Mouse (Mus musculus) adrenal gland, postnatal 10 days (tissue): ENCODE data around the gene Meis3. TPM values are rescaled to one million over a fixed set of nuclear protein-coding genes. Genes with fewer than 3 reads are reported as not detected.

ENCODE experiments used
- DNase-seq: peaks from one replicate; pipeline ENCODE4 v3.0.0; 2021; ENCODE audit warnings: mixed read lengths
- total RNA-seq, 2 experiments: library from RNA; stranded (reverse); gene quantifications; 2 replicates each; pipeline ENCODE4 v1.2.3; 2021

The Meis3 gene
- total RNA-seq, 2 experiments from 2014 or later: 9.6 to 12.2 TPM

- no peak for DNase-seq
Measured at GRCm38 (mm10) chr7:16210862-16211365, 36.0 kb downstream of the Meis3 start.

- no peak for DNase-seq
Measured at GRCm38 (mm10) chr7:16213196-16213595, 38.3 kb downstream of the Meis3 start.

GRCm38 (mm10) chr7:16213986-16214385, 39.1 kb downstream of the Meis3 start:
- no peak for DNase-seq

- peak; percentile 96 for DNase-seq
Measured at GRCm38 (mm10) chr7:16221582-16222272, 46.8 kb downstream of the Meis3 start, which contains the start of gene Dhx34. Dhx34 (minus strand) TSS chr7:16222037.

GRCm38 (mm10) chr7:16229869-16230268, 55.0 kb downstream of the Meis3 start:
- DNase-seq: no peak

Other genes with a start within 250 kb of the Meis3 start
- 100 to 1,000 TPM; 198 to 201 TPM for gene Nop53, start 229.0 kb upstream of the Meis3 start, total RNA-seq
- gene Ehd2, start 207.5 kb upstream of the Meis3 start, total RNA-seq: 100 to 1,000 TPM; 140 to 156 TPM
- gene Bicra, start 127.2 kb upstream of the Meis3 start, total RNA-seq: 10 to 100 TPM in 1 of 2 experiments, 1 to 10 TPM in 1; 8.5 to 11.0 TPM
- under 1 TPM; 0.09 TPM for gene Zfp541, start 113.3 kb upstream of the Meis3 start, total RNA-seq
- gene Napa, start 76.6 kb upstream of the Meis3 start, total RNA-seq: 100 to 1,000 TPM; 106 to 109 TPM
- 10 to 100 TPM; 24.9 to 25.4 TPM for gene Kptn, start 55.2 kb upstream of the Meis3 start, total RNA-seq
- gene Slc8a2, start 45.3 kb upstream of the Meis3 start, total RNA-seq: 1 to 10 TPM; 3.0 to 3.8 TPM
- 10 to 100 TPM; 10.4 to 14.9 TPM for gene Dhx34, start 46.9 kb downstream of the Meis3 start, total RNA-seq
- under 1 TPM; 0.36 to 0.67 TPM for gene C5ar2, start 69.1 kb downstream of the Meis3 start, total RNA-seq
- gene C5ar1, start 84.5 kb downstream of the Meis3 start, total RNA-seq: 1 to 10 TPM; 2.7 to 3.9 TPM
- gene Inafm1, start 98.5 kb downstream of the Meis3 start, total RNA-seq: 10 to 100 TPM; 20.4 to 24.2 TPM
- 10 to 100 TPM; 54.7 to 67.5 TPM for gene Ccdc9, start 111.7 kb downstream of the Meis3 start, total RNA-seq
- gene Bbc3, start 133.3 kb downstream of the Meis3 start, total RNA-seq: 10 to 100 TPM in 1 of 2 experiments, 1 to 10 TPM in 1; 7.9 to 13.9 TPM
- gene Sae1, start 212.7 kb downstream of the Meis3 start, total RNA-seq: 10 to 100 TPM; 60.8 to 64.0 TPM
- 10 to 100 TPM; 44.0 to 54.3 TPM for gene Zc3h4, start 225.8 kb downstream of the Meis3 start, total RNA-seq